Mouse (Mus musculus) cerebellum, adult 9-11 months (tissue): ENCODE data around the gene Dnah7a.
"Not testable (repeated sequence)": the region's sequence is repeated elsewhere in the genome, so short reads cannot be mapped to it uniquely, and the experiment has no call there.

Experiments used
- DNase-seq: peaks from one replicate; pipeline ENCODE4 v3.0.0; 2022

The Dnah7a gene

GRCm38 (mm10) chr1:53706431-53707361 lies at the start of gene Dnah7a:
Gene Dnah7a, minus strand, starts transcription at chr1:53706784.
- DNase-seq: peak; percentile 3

GRCm38 (mm10) chr1:53753501-53753900 lies 46.9 kb upstream of the Dnah7a start:
- not testable (repeated sequence) for DNase-seq

- DNase-seq: no peak
Observed at GRCm38 (mm10) chr1:53751144-53751543, 44.6 kb upstream of the Dnah7a start.

- not testable (repeated sequence) for DNase-seq
Observed at GRCm38 (mm10) chr1:53750697-53751096, 44.1 kb upstream of the Dnah7a start.

GRCm38 (mm10) chr1:53749881-53750385 lies 43.3 kb upstream of the Dnah7a start:
- DNase-seq: not testable (repeated sequence)

GRCm38 (mm10) chr1:53748571-53748970 lies 42.0 kb upstream of the Dnah7a start:
- no peak for DNase-seq

- no peak for DNase-seq
Observed at GRCm38 (mm10) chr1:53746001-53746400, 39.4 kb upstream of the Dnah7a start.

GRCm38 (mm10) chr1:53741742-53742458 lies 35.3 kb upstream of the Dnah7a start:
- no peak for DNase-seq

GRCm38 (mm10) chr1:53740777-53741336 lies 34.3 kb upstream of the Dnah7a start:
- DNase-seq: no peak

GRCm38 (mm10) chr1:53740077-53740776 lies 33.6 kb upstream of the Dnah7a start:
- not testable (repeated sequence) for DNase-seq

- no peak for DNase-seq
Observed at GRCm38 (mm10) chr1:53736583-53736982, 30.0 kb upstream of the Dnah7a start.

GRCm38 (mm10) chr1:53728489-53729225 lies 22.1 kb upstream of the Dnah7a start:
- no peak for DNase-seq

GRCm38 (mm10) chr1:53726883-53727282 lies 20.3 kb upstream of the Dnah7a start:
- no peak for DNase-seq

- no peak for DNase-seq
Observed at GRCm38 (mm10) chr1:53721353-53721752, 14.8 kb upstream of the Dnah7a start.

- no peak for DNase-seq
Observed at GRCm38 (mm10) chr1:53720601-53721351, 14.2 kb upstream of the Dnah7a start.

- no peak for DNase-seq
Observed at GRCm38 (mm10) chr1:53715966-53716515, 9.5 kb upstream of the Dnah7a start.

GRCm38 (mm10) chr1:53715446-53715845 lies 8.9 kb upstream of the Dnah7a start:
- DNase-seq: no peak

- not testable (repeated sequence) for DNase-seq
Observed at GRCm38 (mm10) chr1:53713383-53713782, 6.8 kb upstream of the Dnah7a start.

GRCm38 (mm10) chr1:53711069-53711468 lies 4.5 kb upstream of the Dnah7a start:
- no peak for DNase-seq

- DNase-seq: not testable (repeated sequence)
Observed at GRCm38 (mm10) chr1:53709602-53710001, 3.0 kb upstream of the Dnah7a start.

- no peak for DNase-seq
Observed at GRCm38 (mm10) chr1:53704164-53704563, 2.4 kb downstream of the Dnah7a start.
